Mouse (Mus musculus) cerebellum, postnatal 14 days (tissue): Measurements from ENCODE around the gene Kbtbd3.
A peak's percentile ranks its signal among the peaks of the same experiment; 100 is the strongest.

Source experiments
- DNase-seq, 2 experiments: peaks; one replicate each; pipeline ENCODE4 v3.0.0; 2021; ENCODE audit warnings: mixed read lengths in 2 of 2

Kbtbd3 gene

DNA sequence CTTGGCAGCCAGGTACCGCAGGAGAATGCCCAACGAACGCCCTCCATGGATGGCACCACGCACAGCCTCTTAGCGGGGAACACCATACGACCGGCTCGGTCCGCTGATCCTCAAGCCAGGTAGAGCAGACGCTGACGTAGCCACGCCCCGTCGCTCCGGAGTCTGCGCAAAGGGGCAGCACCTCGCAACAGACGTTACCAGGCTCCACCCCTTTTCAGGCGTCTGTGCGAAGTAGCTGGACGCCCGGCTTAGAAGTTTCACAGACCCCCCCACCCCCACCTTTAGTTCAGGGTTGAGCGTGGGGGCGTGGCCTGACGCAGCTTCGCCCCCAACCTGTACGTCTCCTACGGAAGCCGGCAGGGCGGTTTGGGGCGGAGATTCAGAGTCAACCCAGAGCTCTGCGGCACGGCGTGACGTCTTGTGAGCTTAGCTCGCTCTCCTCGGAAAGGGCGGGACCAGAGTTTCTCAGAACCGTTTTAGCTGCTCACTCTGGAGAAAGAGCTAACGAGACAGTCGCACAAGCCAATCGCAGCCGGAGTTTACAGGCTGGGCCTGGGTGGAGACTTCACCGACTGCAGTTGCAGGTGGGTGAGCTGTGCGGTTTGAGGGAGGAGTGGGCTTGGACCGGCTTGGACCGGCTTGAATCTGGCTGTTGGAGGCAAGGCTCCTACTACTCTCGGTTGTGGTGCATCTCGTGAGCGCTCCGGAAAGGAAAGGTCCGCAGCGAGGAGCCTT is at the start of gene Kbtbd3, which contains the start of gene Aasdhppt:
Kbtbd3 (plus strand) TSS at position 483 of the 735 bp plus-strand sequence.
Aasdhppt (minus strand) TSS at position 121 of the 735 bp plus-strand sequence.
- peak; percentile 98 to 99 for DNase-seq

DNA sequence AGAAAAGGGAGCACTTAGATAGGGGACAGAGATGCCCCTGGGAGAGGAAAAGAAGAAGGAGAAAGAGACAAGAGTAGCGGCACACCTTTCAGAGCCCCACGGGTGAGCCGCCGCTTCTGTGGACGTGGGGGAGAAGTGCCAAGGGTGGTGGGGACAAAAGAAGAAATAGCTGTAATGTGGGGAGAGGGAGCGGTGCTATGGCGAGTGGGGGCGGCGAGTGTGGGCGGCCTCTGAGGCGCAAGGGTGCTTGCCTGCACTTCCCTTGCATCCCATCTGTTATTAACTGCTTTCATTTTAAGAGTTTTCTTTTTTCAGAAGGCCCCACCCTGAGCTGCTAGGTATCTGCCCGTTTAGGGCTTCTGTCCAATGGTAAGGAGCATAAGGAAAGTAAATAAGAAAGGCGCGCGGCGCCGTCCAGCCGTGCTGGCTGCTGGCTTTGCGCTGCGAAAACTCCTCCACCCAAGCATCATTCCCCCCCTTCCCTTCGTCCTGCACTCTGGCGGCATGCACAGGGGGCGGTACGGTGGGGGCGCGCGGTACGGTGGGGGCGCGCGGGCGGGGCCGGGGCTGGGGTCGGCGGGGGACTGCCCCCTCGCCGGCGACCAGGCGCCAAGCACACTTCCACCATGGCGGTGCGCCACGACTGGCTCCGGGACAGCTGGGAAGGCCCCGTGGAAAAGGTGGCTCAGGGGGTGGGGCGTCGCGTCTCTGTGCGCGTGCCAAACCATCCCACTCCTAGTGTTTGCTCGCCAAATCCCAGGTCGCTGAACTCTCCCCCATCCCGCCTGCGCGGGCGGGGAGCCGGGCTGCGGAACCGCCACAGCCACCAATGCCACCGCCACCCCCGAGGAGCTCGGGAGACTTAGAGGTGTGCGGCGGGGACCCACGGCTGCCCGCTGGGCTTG is 49.5 kb upstream of the Kbtbd3 start:
- DNase-seq = peak; percentile 57 to 79

DNA sequence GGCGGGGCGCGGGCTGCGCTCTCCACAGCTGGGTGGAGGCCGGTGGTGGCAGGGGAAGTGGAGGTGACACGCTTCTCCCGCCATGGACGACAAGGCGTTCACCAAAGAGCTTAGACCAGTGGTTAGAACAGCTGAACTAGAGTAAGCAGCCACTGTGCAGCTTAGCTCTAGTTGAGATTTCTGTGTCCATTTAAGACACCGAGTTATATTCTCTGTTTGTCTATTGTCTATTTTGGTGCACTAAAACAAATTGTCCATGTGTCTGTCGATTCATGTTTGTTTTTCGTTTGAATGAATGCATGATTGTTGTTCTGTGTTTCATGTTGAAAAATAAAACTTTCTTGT is 48.9 kb upstream of the Kbtbd3 start:
- DNase-seq = no peak

DNA sequence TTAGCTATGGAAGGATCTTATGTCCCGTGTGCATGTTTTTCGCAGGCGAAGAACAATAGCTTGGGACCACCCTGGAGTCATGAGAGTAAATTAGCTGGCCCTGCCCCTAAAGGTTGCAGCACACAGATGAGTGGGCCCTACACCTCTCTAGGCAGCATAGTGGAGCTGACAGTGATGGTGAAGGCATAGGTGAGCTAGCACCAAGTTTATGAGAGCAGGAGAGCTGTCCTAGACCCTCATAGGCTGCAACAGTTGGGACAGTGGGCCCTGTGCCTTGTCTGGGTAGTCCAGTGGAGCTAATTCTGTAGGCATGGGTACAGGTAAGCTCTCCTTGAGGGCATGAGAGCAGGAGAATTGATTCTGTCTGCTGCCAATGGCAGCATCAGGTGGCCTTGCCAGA is 42.8 kb upstream of the Kbtbd3 start:
- no peak for DNase-seq

DNA sequence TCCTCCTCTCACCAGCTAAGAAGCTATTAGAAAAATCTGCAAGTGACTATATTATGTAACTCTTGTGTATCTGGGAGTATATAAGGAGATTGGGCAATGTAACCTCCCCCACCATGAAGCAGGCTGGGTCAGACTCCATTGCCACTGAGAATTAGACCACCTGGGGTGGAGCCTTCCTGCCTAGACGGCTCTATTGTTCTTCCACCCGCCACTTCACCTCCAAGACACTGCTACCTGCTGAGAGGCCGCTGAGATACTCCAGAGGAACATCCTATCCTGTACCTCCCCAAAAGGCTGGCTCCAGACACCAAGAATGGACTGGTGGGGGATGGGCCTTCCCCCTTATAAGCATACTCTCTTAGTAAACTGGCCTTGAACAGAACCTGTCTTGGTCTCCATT is 25.8 kb upstream of the Kbtbd3 start:
- no peak for DNase-seq

DNA sequence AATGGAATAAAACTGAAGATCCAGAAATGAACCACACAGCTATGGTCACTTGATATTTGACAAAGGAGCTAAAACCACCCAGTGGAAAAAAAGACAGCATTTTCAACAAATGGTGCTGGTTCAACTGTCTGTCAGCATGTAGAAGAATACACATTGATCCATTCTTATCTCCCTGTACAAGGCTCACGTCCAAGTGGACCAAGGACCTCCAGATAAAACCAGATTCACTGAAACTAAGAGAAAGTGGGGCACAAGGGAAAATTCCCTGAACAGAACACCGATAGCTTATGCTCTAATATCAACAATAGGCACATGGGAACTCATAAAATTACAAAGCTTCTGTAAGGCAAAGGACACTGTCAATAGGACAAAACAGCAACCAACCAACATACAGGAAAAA is 9.2 kb upstream of the Kbtbd3 start:
- no peak for DNase-seq

DNA sequence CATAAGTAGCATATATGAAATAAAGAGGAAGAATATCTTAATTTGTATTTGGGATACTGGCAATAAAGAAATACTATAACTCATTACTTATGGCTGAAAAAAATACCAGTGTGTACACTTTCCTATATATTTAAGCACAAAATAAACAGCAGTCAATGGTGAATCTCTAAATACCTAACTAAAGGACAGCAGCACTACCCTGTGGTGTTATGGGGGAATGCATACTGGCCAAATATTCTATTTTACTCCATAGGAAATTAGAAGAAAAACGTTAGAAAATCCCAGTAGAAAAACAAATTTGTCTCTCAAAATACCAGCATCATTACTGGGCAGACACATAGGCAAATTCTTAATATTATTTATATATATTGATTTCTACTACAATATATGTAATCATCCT is 4.8 kb upstream of the Kbtbd3 start:
- DNase-seq = no peak

DNA sequence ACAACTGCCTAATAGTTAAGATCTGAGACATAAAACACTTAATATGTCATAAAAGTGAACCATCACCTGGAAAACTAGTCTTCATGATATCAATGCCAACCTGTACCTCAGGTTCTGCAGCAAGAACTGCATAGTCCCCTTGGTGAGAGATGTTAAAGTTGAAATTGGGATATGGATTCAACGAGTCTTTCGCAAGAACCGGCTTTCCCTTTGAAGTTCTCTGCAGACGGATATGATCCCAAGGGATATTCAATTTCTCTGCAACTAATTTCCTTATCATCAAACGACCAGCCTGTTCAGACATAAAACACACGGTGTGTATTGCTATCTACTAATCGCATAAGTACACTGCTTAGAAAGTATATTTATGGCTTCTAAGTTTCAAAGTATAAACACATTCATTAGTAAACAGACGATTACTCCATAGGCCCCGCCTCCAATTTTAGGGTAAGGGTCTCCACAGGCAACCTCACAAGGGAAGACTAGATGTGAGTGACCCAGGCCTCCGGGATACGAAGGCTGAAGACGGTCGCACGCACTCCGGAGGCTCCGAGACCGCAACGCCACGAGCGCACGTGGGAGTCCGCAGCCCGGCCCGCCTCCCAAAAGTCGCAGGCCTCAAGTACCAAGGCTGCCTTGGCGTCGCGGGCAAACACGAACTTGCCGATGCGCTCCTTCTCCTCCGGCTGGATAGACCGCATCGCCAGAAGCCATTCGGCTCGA is 844 bp upstream of the Kbtbd3 start:
- no peak for DNase-seq

DNA sequence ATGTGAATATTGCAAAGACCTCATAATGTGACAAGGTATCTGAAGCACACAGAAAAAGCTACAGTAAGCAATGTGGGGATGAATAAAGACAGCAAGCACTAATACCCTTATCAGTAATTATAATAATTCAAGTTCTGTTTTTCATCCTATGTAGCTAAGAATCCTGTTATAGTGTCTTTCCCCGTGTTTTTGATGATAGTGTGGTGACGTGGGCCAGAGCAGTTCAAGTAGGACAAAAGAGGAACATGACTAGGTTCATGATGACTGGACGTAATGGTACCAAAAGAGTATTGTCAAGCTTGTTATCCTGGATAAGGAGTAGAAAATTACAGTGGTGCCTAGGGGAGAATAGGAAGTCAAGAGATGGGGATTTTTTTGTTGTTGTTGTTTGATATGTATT is 1.1 kb downstream of the Kbtbd3 start:
- DNase-seq = peak in 1 of 2 experiments; percentile 10

DNA sequence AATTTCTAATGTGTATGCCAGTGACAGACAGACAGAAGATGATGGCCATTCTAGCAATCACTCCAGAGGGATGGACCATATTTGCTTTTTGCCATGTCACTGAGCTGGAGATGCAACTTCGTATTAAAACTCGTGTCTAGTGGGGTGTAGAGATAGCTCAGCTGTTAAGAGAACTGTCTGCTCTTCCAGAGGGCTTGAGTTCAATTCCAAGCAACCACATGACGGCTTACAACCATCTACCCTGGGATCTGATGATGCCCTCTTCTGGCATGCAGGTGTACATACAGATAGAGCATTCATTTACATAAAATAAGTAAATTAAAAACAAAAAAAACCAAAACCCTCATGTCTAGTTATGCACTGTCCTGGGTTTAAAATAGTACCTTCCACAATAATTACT is 1.5 kb downstream of the Kbtbd3 start:
- DNase-seq = no peak

DNA sequence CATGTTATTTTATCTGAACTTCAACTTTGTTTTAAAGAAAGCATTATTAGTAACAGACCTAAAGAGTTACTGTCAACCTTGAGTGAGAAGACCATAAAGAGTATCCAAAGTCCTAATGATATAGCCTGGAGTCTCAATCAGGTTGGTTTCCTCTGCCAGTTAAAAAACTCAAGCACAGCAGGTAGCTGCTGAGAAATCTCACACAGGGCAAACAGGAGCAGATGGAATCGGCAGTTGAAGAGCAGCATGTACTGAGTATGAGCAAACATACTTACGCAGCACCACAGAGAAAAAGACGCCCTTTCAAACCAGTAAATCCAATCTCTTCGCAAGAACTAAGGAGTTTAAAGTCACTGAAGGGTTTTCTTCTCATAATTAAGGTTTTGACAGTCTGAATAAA is 4.3 kb downstream of the Kbtbd3 start:
- peak in 1 of 2 experiments; percentile 51 for DNase-seq

DNA sequence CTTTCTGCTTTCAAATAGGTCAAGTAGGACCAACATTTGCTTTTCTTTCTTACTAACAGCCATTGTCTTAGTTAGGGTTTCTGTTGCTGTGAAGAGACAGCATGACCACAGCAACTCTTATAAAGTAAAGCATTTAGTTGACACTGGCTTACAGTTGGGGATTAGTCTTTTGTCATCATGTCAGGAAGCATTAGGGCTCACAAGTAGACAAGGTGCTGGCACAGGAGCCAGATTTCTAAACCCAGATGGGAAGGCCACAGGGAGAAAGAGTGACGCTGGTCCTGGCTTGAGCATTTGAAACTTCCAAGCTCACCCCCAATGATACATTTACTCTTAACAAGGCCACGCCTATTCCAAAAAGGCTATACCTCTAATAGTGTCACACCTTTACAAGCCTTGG is 6.1 kb downstream of the Kbtbd3 start:
- no peak for DNase-seq

DNA sequence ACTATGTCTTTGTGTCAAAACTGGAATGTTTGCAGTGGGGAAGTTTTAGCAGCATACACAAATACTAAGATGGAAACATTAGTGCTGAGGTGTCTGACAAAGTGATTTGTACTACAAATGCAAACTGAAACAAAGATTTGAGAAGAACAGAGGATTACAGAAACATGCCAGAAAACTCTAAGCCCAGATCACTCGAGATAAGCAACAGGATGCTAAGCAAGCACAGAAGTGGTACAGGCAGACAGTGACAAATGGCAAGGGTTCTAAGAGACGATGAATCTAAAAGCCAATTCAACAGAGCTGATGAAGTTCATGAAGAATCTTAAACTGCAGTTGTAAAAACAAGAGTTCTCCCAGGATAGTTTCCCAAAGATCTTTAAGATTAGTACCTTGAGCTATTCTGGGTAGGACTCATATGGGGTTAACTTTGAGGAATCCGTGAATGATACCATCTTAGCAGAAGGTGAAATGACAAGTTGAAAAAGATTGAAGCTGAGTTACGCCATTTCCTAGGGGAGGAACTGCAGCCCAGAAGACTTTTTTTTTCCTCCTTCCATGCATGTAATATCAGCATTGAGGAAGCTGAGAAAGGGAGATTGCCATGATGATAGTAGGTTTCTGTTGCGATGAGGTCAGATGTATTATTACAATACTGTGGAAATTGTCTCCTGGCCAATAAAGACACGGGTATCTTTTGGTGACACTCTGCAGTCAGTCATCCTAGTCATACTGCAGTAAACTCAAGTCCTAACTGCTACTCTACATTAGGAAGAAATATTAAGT is 9.5 kb downstream of the Kbtbd3 start:
- DNase-seq = no peak

DNA sequence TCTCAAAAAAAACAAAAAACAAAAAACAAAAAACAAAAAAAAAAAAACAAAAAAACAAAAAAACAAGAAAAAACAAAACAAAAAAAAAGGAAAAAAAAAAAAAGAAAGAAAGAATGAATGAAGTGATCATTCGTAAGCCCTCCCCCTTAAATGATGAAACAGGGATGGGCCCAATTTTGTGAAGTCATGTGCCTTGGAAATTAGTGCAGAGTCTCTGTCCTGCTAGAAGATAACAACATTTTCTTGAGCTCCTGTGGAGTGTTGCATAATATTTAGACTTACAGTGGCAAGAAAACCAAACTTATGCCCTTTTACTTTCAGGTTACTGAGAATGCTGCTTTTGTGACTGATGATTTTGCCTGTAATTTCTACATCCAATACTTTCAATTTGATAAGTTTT is 43.5 kb downstream of the Kbtbd3 start:
- no peak for DNase-seq

DNA sequence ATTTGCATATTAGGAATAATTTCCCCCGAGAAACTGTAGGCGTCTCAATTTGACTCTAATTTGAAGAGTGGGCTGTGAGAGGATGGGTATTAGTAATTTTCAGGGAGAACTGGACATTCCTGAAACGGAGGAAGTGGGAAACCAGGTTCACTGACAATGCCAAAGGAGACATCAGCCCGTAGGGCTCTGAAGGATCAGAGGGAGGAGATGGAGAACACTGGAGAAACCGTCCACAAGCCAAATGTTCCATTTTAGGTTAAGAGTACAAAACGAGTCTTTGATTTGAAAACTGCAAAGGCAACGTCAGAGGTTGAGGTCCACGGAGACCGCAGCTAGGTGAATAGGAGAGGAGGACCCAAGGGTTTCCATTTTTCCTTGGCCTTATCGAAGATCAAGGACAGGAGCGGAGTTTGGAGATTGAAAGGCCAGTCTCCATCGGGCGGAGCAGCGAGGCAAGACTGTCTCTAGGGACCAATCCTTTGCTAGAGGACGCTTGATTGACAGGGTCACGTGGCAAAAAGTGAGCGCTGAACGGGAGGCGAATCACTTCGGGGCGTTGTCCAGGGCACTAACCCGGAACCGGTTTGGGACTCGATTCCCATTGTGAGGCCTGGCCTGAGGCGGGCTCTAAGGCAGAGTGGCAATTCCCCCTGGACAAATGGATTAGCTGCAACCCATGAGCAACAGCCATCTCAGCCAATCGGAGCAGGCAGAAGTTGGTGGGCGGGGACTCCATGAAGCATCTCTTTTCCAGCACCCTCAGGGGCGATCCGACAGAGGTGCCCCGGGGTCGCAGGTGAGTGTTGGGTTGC is 66.4 kb downstream of the Kbtbd3 start, which contains the start of gene Msantd4:
Msantd4 (plus strand) TSS at position 735 of the 812 bp plus-strand sequence.
- DNase-seq = peak; percentile 95 to 97

DNA sequence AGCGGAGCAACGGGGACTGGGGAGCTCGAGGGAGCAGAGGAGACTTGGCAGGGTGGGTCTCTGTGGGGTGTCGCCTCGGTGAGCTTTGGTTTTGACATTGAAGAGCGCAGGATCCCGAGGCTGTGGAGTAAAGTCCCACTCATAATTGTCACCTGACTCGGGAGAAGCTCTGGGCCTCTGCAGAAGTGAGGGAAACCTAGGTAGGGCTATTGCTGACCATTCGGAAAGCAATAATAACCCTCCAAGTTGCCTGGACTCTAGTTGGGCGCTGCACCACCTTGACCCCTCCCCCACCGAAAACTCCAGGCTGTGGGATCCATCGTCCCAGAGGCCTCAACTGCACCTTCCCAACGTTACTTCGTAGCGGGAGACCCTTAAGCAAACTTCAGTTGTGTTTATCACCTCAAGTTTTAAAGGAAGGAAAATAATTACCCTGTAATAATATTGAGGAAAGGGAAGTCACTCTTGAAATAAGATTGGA is 67.0 kb downstream of the Kbtbd3 start:
- DNase-seq = peak in 1 of 2 experiments; percentile 66
